Mouse (Mus musculus): ENCODE results near the gene Asic2. TPM values are rescaled to one million over a fixed set of nuclear protein-coding genes. Genes with fewer than 3 reads are reported as not detected.

Asic2 gene
- total RNA-seq, 2 experiments from 2014 or later: not detected

- ATAC-seq (replicated peaks; ENCODE audit: poor library complexity): no peak
Observed at GRCm38 (mm10) chr11:81764778-81765177, 203.5 kb downstream of the Asic2 start.

- ATAC-seq (replicated peaks; ENCODE audit: poor library complexity): no peak
Observed at GRCm38 (mm10) chr11:81757221-81757620, 211.0 kb downstream of the Asic2 start.

- no peak for ATAC-seq (replicated peaks; ENCODE audit: poor library complexity)
Observed at GRCm38 (mm10) chr11:81750876-81751275, 217.4 kb downstream of the Asic2 start.

- no peak for ATAC-seq (replicated peaks; ENCODE audit: poor library complexity)
Observed at GRCm38 (mm10) chr11:81750016-81750415, 218.2 kb downstream of the Asic2 start.

GRCm38 (mm10) chr11:81738995-81739394 lies 229.3 kb downstream of the Asic2 start:
- ATAC-seq (replicated peaks; ENCODE audit: poor library complexity): no peak

- no peak for ATAC-seq (replicated peaks; ENCODE audit: poor library complexity)
Observed at GRCm38 (mm10) chr11:81737777-81738176, 230.5 kb downstream of the Asic2 start.

GRCm38 (mm10) chr11:81722071-81722470 lies 246.2 kb downstream of the Asic2 start:
- ATAC-seq (replicated peaks; ENCODE audit: poor library complexity): no peak

- no peak for ATAC-seq (replicated peaks; ENCODE audit: poor library complexity)
Observed at GRCm38 (mm10) chr11:81714801-81715200, 253.5 kb downstream of the Asic2 start.

- ATAC-seq (replicated peaks; ENCODE audit: poor library complexity): no peak
Observed at GRCm38 (mm10) chr11:81706996-81707395, 261.3 kb downstream of the Asic2 start.

GRCm38 (mm10) chr11:81698008-81698407 lies 270.2 kb downstream of the Asic2 start:
- ATAC-seq (replicated peaks; ENCODE audit: poor library complexity): no peak

GRCm38 (mm10) chr11:81695501-81695900 lies 272.8 kb downstream of the Asic2 start:
- no peak for ATAC-seq (replicated peaks; ENCODE audit: poor library complexity)

GRCm38 (mm10) chr11:81680511-81680910 lies 287.7 kb downstream of the Asic2 start:
- no peak for ATAC-seq (replicated peaks; ENCODE audit: poor library complexity)

GRCm38 (mm10) chr11:81671724-81672123 lies 296.5 kb downstream of the Asic2 start:
- no peak for ATAC-seq (replicated peaks; ENCODE audit: poor library complexity)

GRCm38 (mm10) chr11:81670436-81670835 lies 297.8 kb downstream of the Asic2 start:
- ATAC-seq (replicated peaks; ENCODE audit: poor library complexity): no peak

- no peak for ATAC-seq (replicated peaks; ENCODE audit: poor library complexity)
Observed at GRCm38 (mm10) chr11:81658850-81659249, 309.4 kb downstream of the Asic2 start.

- no peak for ATAC-seq (replicated peaks; ENCODE audit: poor library complexity)
Observed at GRCm38 (mm10) chr11:81657121-81657520, 311.1 kb downstream of the Asic2 start.

- ATAC-seq (replicated peaks; ENCODE audit: poor library complexity): no peak
Observed at GRCm38 (mm10) chr11:81647828-81648227, 320.4 kb downstream of the Asic2 start.

GRCm38 (mm10) chr11:81645549-81645948 lies 322.7 kb downstream of the Asic2 start:
- ATAC-seq (replicated peaks; ENCODE audit: poor library complexity): no peak

- ATAC-seq (replicated peaks; ENCODE audit: poor library complexity): no peak
Observed at GRCm38 (mm10) chr11:81636356-81636755, 331.9 kb downstream of the Asic2 start.

GRCm38 (mm10) chr11:81634360-81635350 lies 333.6 kb downstream of the Asic2 start:
- ATAC-seq (replicated peaks; ENCODE audit: poor library complexity): 0 out of 2 replicates have a peak, but pooled peaks have one; percentile 34

GRCm38 (mm10) chr11:81625199-81625598 lies 343.1 kb downstream of the Asic2 start:
- ATAC-seq (replicated peaks; ENCODE audit: poor library complexity): no peak

- ATAC-seq (replicated peaks; ENCODE audit: poor library complexity): no peak
Observed at GRCm38 (mm10) chr11:81620516-81620915, 347.7 kb downstream of the Asic2 start.

Data from megakaryocyte progenitor cell, adult 5-6 weeks (primary cell).